ENCODE assay signal across 30 mouse cellular contexts in genomic region chr7:46037433-46037832, GRCm38 (mm10). TPM values are rescaled to one million over a fixed set of nuclear protein-coding genes. Genes with fewer than 3 reads are reported as not detected.
"Had no signal": no experiment of that assay in that cellular context is flagged by ENCODE, and none has a peak within 500 bp of the region (broad histone marks: within the 10 kb centered on the region; RNA-seq: fewer than 3 reads in every experiment).

No protein-coding gene starts in this region.

- H3K4me2 ChIP-seq: heart, embryonic 12.5 days; hindbrain, embryonic 12.5 days; hindbrain, embryonic 15.5 days; kidney, embryonic 15.5 days; limb, embryonic 12.5 days; liver, embryonic 13.5 days had no signal

- H3K9me3 ChIP-seq: heart, embryonic 10.5 days; heart, embryonic 12.5 days; hindbrain, embryonic 10.5 days; hindbrain, embryonic 12.5 days; hindbrain, embryonic 15.5 days; kidney, embryonic 15.5 days; limb, embryonic 10.5 days; limb, embryonic 12.5 days; liver, embryonic 13.5 days had no signal

- H3K27me3 ChIP-seq: heart, embryonic 12.5 days; hindbrain, embryonic 12.5 days; hindbrain, embryonic 15.5 days; kidney, embryonic 15.5 days; limb, embryonic 12.5 days; liver, embryonic 13.5 days had no signal

- H3K4me3 ChIP-seq: heart, embryonic 10.5 days; heart, embryonic 12.5 days; hindbrain, embryonic 10.5 days; hindbrain, embryonic 12.5 days; hindbrain, embryonic 15.5 days; kidney, embryonic 15.5 days; left cerebral cortex, adult 2 months; limb, embryonic 10.5 days; limb, embryonic 12.5 days; liver, embryonic 13.5 days had no signal

- H3K9ac ChIP-seq: forebrain, postnatal 0 days; heart, embryonic 12.5 days; hindbrain, embryonic 12.5 days; hindbrain, embryonic 15.5 days; kidney, embryonic 15.5 days; limb, embryonic 12.5 days; liver, embryonic 13.5 days had no signal

- DNase-seq: forebrain, postnatal 0 days; gastrocnemius, postnatal 10 days; gastrocnemius, postnatal 25 days; heart, adult 18-20 months; heart, postnatal 10 days; heart, postnatal 4 days; kidney, adult 11 months; kidney, adult 2 months; kidney, adult 9 months; kidney, postnatal 14 days; kidney, postnatal 36 days; layer of hippocampus, adult 9-11 months; layer of hippocampus, postnatal 36 days; liver; liver, embryonic 13.5 days had no signal

- H3K27ac ChIP-seq: heart, embryonic 10.5 days; hindbrain, embryonic 10.5 days; hindbrain, embryonic 12.5 days; hindbrain, embryonic 15.5 days; kidney, embryonic 15.5 days; kidney, postnatal 0 days; left cerebral cortex, adult 2 months; limb, embryonic 10.5 days; limb, embryonic 12.5 days; liver, embryonic 13.5 days had no signal

- ATAC-seq: forebrain, postnatal 0 days; inflammation-experienced regulatory T-cells, adult 6 months had no signal

RNA-seq across cellular contexts. Expression of gene Abcc6, which starts 7.3 kb away (rescaled TPM):
- total RNA-seq: gastrocnemius, postnatal 25 days; granulocyte monocyte progenitor cell, adult 5-6 weeks; heart, adult 18-20 months; heart, adult 8-10 months; heart, postnatal 10 days; heart, postnatal 25 days; heart, postnatal 4 days had no signal
- polyA plus RNA-seq: heart, embryonic 14.5 days; inflammation-experienced regulatory T-cells, adult 6 months had no signal
